Mouse (Mus musculus): ENCODE measurements around the gene Plod3.
A peak's percentile ranks its signal among the peaks of the same experiment; 100 is the strongest.

The Plod3 gene

GRCm38 (mm10) chr5:137045402-137046323 lies 58.8 kb downstream of the Plod3 start, which contains the start of gene Ap1s1:
Gene Ap1s1, minus strand, starts transcription at chr5:137046135.
- TF ChIP-seq POU5F1 (IDR thresholded peaks at IDR 0.05; ENCODE audit: borderline replicate concordance, low read length) (no peak), NANOG (IDR thresholded peaks at IDR 0.05; ENCODE audit: borderline replicate concordance, low read length) (no peak), CTCF (conservative IDR thresholded peaks at IDR 0.05; ENCODE audit: low read length) (no peak)
- peaks cover 21% of the 10 kb centered on the region for H3K36me3 ChIP-seq (ENCODE audit: insufficient read depth, low read length)

More at GRCm38 (mm10) chr5:137045402-137046323, 58.8 kb downstream of the Plod3 start, which contains the start of gene Ap1s1:
- Histone ChIP-seq H3K4me1 (replicated peaks; ENCODE audit: low read depth, low read length) (peaks cover 56% of the 10 kb centered on the region), H3K9me3 (ENCODE audit: low read length) (no peaks in the 10 kb centered on the region), H3K27me3 (ENCODE audit: insufficient read depth, low read length) (no peaks in the 10 kb centered on the region), H3K4me3 (replicated peaks; ENCODE audit: low read length) (peak within 1 kb of the TSS; percentile 89)

Measured in E14TG2a.4 (cell line).